Mouse (Mus musculus): ENCODE measurements at regions not wholly inside any gene's neighbourhood (a gene's known extent, or its start where the extent isn't known, plus 50 kb on each side); places are given as distances from the start of the nearest gene placed in this dataset.
A peak's percentile ranks its signal among the peaks of the same experiment; 100 is the strongest.

GRCm38 (mm10) chr3:100401080-100401479, 88.0 kb downstream of the Tent5c start:
- no peak for ATAC-seq (ENCODE audit: poor library complexity, severe bottlenecking)

- ATAC-seq (ENCODE audit: poor library complexity, severe bottlenecking) = no peak
Observed at GRCm38 (mm10) chr3:100397491-100397890, 91.6 kb downstream of the Tent5c start.

GRCm38 (mm10) chr3:100394911-100395604, 94.1 kb downstream of the Tent5c start:
- ATAC-seq (ENCODE audit: poor library complexity, severe bottlenecking) = peak; percentile 35; the same call in 1 of the 2 replicates

GRCm38 (mm10) chr3:100393956-100394355, 95.2 kb downstream of the Tent5c start:
- no peak for ATAC-seq (ENCODE audit: poor library complexity, severe bottlenecking)

- no peak for ATAC-seq (ENCODE audit: poor library complexity, severe bottlenecking)
Observed at GRCm38 (mm10) chr3:100382181-100382580, 106.9 kb downstream of the Tent5c start.

GRCm38 (mm10) chr3:100381363-100381762, 107.8 kb downstream of the Tent5c start:
- no peak for ATAC-seq (ENCODE audit: poor library complexity, severe bottlenecking)

GRCm38 (mm10) chr3:100376162-100376561, 113.0 kb downstream of the Tent5c start:
- no peak for ATAC-seq (ENCODE audit: poor library complexity, severe bottlenecking)

- peak; percentile 38 for ATAC-seq (ENCODE audit: poor library complexity, severe bottlenecking)
Observed at GRCm38 (mm10) chr3:100366884-100367840, 122.0 kb downstream of the Tent5c start.

GRCm38 (mm10) chr3:100366447-100366846, 122.7 kb downstream of the Tent5c start:
- ATAC-seq (ENCODE audit: poor library complexity, severe bottlenecking) = no peak

GRCm38 (mm10) chr3:100365354-100365945, 123.7 kb downstream of the Tent5c start:
- ATAC-seq (ENCODE audit: poor library complexity, severe bottlenecking) = peak; percentile 52; the same call in 1 of the 2 replicates

GRCm38 (mm10) chr3:100364706-100365105, 124.4 kb downstream of the Tent5c start:
- ATAC-seq (ENCODE audit: poor library complexity, severe bottlenecking) = no peak

GRCm38 (mm10) chr3:100362983-100363382, 126.1 kb downstream of the Tent5c start:
- no peak for ATAC-seq (ENCODE audit: poor library complexity, severe bottlenecking)

- ATAC-seq (ENCODE audit: poor library complexity, severe bottlenecking) = no peak
Observed at GRCm38 (mm10) chr3:100360019-100360418, 129.1 kb downstream of the Tent5c start.

- ATAC-seq (ENCODE audit: poor library complexity, severe bottlenecking) = peak; percentile 83
Observed at GRCm38 (mm10) chr3:100359036-100359435, 130.1 kb downstream of the Tent5c start.

- ATAC-seq (ENCODE audit: poor library complexity, severe bottlenecking) = no peak
Observed at GRCm38 (mm10) chr3:100333478-100333877, 155.6 kb downstream of the Tent5c start.

GRCm38 (mm10) chr3:100318357-100318756, 156.2 kb upstream of the Wdr3 start:
- ATAC-seq (ENCODE audit: poor library complexity, severe bottlenecking) = no peak

- ATAC-seq (ENCODE audit: poor library complexity, severe bottlenecking) = no peak
Observed at GRCm38 (mm10) chr3:100287818-100288217, 125.6 kb upstream of the Wdr3 start.

GRCm38 (mm10) chr3:100266976-100267375, 104.8 kb upstream of the Wdr3 start:
- no peak for ATAC-seq (ENCODE audit: poor library complexity, severe bottlenecking)

- no peak for ATAC-seq (ENCODE audit: poor library complexity, severe bottlenecking)
Observed at GRCm38 (mm10) chr3:100264991-100265390, 102.8 kb upstream of the Wdr3 start.
